Mouse (Mus musculus) left cerebral cortex, adult 9 months (tissue): ENCODE data around the gene 1700003F12Rik.
A peak's percentile ranks its signal among the peaks of the same experiment; 100 is the strongest.

Source experiments
- DNase-seq, 2 experiments: peaks; one replicate each; pipeline ENCODE4 v3.0.0; 2022; ENCODE audit warnings: low spot score in 2 of 2

Gene 1700003F12Rik

DNA sequence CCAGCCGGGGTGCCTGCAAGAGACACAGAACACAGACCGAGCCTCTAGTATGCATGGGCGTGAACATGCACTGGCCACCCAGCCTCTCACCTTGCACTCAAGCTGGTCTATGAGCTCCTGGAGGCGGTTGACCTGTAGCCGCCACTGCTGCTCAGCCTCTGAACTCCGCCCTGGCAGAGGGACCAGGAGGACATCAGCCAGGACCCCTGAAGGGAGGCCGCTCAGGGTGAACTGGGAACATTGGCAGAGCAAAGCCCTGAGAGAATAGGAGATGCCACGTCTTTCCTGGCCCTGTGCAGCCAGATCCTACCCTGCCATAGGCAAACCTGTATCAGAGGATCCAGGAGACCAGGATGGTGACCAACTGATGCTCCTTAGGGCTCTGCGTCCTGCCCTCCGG lies at the start of gene 1700003F12Rik:
1700003F12Rik (plus strand) TSS at position 375 of the 400 bp plus-strand sequence.
- no peak for DNase-seq

GRCm38 (mm10) chr2:154498571-154498970 lies 48.3 kb upstream of the 1700003F12Rik start:
- no peak for DNase-seq

DNA sequence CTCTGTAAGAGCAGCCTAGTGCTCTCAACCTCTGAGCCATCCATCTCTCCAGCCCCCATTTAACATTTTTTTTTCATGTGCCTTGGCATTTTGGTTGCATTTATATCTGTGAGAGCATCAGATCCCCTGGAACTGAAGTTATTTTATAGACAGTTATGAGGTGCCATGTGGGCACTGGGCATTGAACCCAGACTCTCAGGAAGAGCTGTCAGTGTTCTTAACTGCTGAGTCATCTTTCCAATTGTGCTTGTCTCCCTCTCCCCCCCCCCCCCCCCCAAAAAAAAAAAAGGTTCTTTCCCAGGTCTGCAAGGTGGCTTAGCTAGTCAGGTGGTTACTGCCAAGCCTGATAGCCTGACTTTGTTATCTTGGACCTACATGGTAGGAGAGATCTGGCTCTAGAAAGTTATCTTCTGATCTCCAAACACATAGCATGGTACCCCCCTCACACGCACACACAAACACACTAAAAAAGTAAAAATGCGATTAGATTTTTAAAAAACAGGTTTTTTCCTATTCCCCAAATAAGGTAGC lies 47.1 kb upstream of the 1700003F12Rik start:
- no peak for DNase-seq

DNA sequence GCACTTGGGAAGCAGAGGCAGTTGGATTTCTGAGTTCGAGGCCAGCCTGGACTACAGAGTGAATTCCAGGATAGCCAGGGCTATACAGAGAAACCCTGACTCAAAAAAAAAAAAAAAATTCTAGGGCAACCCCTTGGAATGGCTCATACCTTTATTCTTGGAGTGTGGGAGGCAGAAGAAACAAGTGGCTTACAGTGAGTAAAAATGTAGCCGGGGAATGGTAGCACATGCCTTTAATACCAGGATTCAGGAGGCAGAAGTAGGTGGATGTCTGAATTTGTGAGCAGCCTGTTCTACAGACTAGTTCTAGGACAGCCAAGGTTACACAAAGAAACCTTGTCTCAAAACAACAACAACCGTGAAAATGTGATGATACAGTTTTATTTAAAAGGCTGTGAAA lies 46.1 kb upstream of the 1700003F12Rik start:
- DNase-seq = no peak

GRCm38 (mm10) chr2:154507076-154507475 lies 39.8 kb upstream of the 1700003F12Rik start:
- no peak for DNase-seq

GRCm38 (mm10) chr2:154507566-154508283 lies 39.2 kb upstream of the 1700003F12Rik start:
- peak in 1 of 2 experiments; percentile 36 for DNase-seq

DNA sequence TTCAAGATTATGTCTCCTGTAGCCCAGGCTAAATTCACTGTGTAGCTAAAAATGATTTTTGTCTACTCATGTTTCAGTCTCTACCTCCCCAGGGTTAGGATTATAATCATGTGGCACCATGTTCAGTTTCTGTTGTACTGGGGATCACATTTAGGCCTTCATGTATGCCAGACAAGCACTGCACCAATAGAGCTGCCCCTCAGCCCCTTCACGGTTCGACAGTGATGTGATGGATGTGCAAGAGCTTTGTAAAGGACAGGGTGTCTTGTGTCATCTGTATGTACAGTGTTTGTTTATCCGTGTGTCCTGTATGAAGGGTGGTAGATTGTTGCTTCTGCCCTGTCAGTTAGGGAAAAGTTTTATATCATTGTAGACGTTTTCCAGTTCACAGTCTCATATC lies 38.4 kb upstream of the 1700003F12Rik start:
- no peak for DNase-seq

DNA sequence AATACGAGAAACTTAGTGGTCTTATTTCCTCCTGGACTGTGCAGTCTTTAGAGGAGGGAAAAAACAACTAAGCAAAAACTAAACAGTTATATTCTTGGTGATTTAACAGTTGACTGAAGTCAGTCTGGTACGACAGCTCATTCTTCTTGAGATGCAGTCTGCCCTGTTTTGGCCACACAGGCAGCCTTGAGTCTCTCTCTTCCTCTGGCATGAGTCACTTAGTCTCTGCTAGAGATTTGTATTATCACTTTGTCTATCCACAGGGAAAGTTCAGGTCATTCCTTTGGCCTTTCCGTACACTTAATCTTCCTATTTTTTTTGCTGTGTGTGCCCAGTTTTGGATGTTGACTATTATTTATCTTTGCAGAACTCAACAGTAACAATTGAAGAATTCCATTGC lies 36.7 kb upstream of the 1700003F12Rik start:
- DNase-seq = no peak

- DNase-seq = no peak
Observed at GRCm38 (mm10) chr2:154516944-154517343, 29.9 kb upstream of the 1700003F12Rik start.

GRCm38 (mm10) chr2:154517424-154517823 lies 29.5 kb upstream of the 1700003F12Rik start:
- no peak for DNase-seq

GRCm38 (mm10) chr2:154521449-154521848 lies 25.4 kb upstream of the 1700003F12Rik start:
- DNase-seq = no peak

DNA sequence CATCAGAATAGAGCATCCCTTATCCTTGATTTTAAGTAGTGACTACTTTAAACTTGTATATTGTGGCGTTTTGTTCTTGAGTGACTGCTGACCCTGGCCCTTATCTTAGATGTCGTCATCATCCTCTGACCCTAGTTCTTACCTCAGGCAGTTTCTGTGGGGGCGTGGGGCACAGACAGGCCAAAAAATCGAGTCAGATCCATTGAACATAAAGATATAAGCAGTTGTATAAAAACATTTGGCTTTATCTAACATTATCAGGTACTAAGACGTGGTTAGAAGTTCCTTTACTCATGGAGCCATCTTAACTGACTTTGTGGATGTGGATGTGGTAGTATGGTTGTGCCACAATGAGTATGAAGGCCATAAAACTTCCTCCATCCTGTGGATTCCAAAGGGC lies 24.6 kb upstream of the 1700003F12Rik start:
- DNase-seq = no peak

GRCm38 (mm10) chr2:154525285-154525684 lies 21.6 kb upstream of the 1700003F12Rik start:
- DNase-seq = peak in 1 of 2 experiments; percentile 58

DNA sequence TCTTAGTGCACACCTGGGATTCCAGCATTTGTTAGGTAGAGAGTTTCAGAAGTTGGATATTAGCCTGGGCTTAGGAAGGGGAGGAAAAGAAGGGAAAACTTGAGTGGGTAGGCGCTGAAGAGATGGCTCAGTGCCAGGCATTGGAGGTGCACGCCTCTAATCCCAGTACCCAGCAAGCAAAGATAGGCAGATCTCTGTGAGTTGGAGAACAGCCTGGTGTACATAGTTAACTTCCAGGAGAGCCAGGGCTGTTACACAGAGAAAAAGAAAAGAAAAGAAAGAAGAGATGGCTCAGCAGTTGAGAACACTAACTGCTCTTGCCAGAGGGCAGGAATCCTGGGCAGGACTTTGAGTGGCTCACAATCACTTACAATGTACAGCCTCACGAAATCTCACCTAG lies 20.4 kb upstream of the 1700003F12Rik start:
- DNase-seq = no peak

DNA sequence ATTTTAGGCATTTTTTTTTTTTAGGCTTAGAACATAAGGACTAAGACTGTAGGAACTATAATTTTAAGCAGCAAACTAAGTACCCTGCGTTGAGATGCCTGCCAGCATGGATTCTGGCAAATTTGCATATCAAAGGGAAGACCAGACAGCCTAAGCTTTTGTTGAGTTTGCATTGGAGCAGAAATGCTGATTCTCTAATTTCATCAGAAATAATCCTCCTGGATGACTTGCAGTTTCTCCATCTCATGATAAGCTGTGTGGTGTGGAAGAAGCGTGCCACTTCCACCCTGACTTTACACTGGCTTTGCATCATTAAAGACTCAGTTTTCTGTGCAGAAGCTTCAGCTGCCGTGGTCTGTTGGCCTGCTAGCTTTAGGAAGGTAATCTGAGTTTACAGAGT lies 14.0 kb upstream of the 1700003F12Rik start:
- DNase-seq = no peak

- DNase-seq = no peak
Observed at GRCm38 (mm10) chr2:154534704-154535270, 12.1 kb upstream of the 1700003F12Rik start.

GRCm38 (mm10) chr2:154538310-154538709 lies 8.6 kb upstream of the 1700003F12Rik start:
- DNase-seq = peak in 1 of 2 experiments; percentile 82

DNA sequence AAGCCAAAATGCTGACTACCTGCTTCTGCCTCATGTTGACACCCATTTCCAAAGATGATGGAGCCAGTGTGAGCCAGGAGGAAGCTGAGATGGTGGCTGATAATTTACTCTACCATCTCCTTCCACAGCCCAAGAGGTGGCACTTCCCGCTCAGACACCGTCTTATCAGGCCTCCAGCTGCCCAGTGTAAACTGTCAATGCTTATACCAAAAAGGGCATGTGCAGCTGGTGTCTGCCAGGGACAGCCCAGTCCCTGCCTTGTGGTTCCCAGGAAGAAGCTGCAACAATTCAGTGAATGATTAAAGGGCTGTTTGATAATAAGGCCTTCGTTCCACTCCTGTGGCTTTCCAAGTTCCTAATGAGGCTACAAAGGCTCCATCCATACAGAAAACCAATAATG lies 8.2 kb upstream of the 1700003F12Rik start:
- no peak for DNase-seq

GRCm38 (mm10) chr2:154539720-154540119 lies 7.2 kb upstream of the 1700003F12Rik start:
- DNase-seq = peak in 1 of 2 experiments; percentile 69

- no peak for DNase-seq
Observed at GRCm38 (mm10) chr2:154541630-154542029, 5.3 kb upstream of the 1700003F12Rik start.

DNA sequence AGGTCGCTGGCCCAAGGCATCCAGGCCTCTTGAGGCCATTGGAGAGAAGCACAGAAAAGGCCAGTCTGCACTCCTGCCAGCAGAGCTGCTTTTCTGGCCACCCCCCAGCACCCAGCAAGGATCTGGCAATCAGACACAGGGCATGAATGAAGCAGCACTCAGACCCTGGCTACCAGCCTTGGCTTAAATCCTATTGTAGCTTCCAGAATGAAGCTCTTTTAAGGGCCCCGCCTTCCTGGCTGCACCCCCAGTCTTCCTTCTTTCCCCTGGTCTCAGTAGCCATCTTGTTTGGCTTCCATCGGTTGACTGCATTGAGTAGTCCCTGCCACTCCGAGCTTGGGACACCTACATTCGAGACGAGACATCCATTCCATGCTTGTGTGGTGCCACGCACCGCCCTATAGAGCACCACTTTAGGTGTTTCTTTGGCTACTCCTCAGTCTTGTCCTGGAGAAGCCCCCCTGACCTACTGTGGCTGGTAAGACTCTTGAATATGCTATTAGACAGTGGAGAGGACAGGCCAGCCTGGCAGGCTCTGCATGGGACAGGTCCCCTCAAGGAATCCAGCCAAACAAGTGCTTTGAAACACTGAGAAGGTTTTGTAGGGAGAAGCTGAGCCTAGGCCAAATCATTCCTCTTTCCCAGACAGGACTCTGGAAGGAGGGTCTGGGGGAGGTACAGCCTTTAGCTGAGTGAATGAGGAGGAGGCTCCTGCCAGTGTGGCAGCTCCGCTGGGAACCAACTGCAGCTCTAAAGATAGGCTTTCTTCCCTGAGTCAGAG lies 3.1 kb upstream of the 1700003F12Rik start:
- DNase-seq = peak; percentile 71 to 79

- DNase-seq = no peak
Observed at GRCm38 (mm10) chr2:154548688-154549087, 1.8 kb downstream of the 1700003F12Rik start.
